Mouse (Mus musculus): ENCODE results near the gene Nphp4.
A peak's percentile ranks its signal among the peaks of the same experiment; 100 is the strongest.

Gene Nphp4

DNA sequence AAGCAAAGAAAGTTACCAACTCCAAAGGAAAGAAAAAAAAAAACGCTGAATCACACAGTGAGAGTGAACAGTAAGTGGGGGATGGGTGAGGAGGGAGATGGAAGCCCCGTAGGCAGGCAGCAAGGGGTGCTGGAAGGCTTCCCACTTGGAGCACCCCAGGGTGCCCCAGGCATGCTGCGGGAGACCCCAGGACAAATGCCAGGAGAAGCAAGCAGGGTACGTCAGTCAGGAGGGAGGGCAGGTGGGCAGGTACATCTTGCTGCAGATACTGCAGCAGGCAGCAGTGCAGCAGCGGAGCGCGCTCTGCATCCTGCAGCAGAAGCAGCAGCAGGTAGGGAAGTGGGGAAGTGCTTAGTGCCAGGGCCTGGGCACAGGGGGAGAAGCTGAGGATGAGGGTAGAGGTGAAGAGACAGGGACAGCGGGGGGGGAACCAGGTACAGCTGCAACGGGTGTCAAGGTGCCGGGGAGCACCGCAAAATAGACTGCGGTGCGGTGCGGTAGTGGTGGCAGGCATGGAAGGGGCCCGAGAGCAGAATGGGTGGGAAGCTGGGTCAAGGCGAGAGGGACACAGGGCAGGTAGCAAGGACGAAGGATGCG is at the start of gene Nphp4:
Nphp4 (plus strand) TSS at position 280 of the 597 bp plus-strand sequence.
- peak; percentile 56 to 63 for DNase-seq (ENCODE audit: low spot score in 2 of 2)

DNA sequence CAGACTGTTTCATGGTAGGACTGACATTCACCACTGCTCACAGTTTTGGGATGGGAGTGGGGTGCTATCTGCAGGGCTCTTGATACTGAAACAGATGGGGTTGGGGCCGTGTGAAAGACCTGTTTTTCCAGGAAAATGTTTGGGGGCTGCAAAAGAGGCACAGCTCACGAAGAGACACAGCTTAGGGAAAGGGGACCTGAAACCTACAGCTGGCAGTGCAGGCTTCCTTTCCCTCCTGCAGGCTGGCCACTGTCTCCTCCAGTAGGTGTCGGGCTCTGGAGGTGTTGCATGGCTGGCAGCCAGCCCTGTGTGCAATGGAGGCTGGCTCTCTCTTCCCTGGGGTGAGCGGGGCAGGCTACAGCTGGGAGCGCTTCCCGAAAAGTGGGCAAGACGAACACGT is 48.2 kb upstream of the Nphp4 start:
- no peak for DNase-seq (ENCODE audit: low spot score in 2 of 2)

DNA sequence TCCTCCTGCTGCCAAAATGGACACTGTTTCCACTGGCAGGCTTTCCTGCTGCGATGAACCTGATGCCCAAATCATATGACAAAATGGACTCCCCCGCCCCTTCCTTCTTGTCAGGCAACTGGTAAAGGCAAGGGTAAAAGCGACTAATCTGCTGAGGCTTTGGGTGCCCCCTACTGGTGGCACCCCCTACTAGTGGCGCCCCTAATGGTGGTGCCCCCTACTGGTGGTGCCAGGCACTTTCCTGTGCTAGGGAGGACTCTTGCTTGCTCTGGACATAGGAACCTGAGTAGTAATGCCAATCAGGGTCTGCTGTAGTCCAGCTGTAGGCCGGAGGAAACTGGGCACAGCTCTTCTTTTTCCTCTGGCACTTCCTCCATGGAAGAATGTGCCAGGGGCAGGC is 44.2 kb upstream of the Nphp4 start:
- DNase-seq (ENCODE audit: low spot score in 2 of 2), result no peak

- DNase-seq (ENCODE audit: low spot score in 2 of 2), result peak; percentile 94 to 97
Measured at GRCm38 (mm10) chr4:152434836-152435235, 41.7 kb upstream of the Nphp4 start.

GRCm38 (mm10) chr4:152435255-152435654 is 41.3 kb upstream of the Nphp4 start:
- peak; percentile 80 to 87 for DNase-seq (ENCODE audit: low spot score in 2 of 2)

- no peak for DNase-seq (ENCODE audit: low spot score in 2 of 2)
Measured at GRCm38 (mm10) chr4:152440882-152441281, 35.6 kb upstream of the Nphp4 start.

DNA sequence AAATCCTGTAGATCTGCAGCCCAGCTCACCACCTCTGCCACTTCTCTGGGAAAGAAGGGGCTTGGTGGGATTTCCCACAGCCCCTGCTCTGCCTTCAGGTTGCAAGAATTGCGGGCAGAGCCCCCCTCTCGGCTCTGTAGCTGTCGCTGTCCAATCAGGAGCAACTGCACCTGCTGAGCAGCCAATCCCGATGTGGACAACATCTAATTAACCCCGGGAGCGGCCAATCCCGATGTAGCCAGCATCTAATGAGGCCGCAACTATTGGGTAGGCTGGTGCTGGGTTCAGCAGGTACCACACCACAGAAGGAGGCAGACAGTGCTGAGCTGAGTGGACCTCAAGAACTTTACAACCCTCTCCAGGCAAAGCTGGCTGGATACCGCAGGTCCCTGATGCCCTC is 35.0 kb upstream of the Nphp4 start:
- no peak for DNase-seq (ENCODE audit: low spot score in 2 of 2)

- DNase-seq (ENCODE audit: low spot score in 2 of 2), result no peak
Measured at GRCm38 (mm10) chr4:152446178-152446577, 30.3 kb upstream of the Nphp4 start.

- DNase-seq (ENCODE audit: low spot score in 2 of 2), result no peak
Measured at GRCm38 (mm10) chr4:152447731-152448665, 28.5 kb upstream of the Nphp4 start.

DNA sequence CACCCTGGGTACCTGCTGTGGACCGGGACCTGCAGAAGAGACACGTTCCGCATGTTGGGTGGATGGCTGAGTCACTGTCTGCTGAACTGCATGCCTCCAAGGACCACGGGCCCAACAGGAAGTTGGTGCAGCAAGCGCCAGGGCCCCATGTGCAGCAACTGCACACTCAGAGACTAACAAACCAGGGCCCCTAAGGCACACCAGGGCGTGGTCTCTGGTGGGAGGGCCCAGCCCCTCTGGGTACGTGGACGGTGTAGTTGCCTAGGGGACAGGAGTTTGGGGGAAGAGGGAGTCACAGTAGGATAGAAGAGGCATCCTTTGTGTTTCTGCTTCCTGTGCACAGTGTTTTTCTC is 27.9 kb upstream of the Nphp4 start:
- DNase-seq (ENCODE audit: low spot score in 2 of 2), result no peak

DNA sequence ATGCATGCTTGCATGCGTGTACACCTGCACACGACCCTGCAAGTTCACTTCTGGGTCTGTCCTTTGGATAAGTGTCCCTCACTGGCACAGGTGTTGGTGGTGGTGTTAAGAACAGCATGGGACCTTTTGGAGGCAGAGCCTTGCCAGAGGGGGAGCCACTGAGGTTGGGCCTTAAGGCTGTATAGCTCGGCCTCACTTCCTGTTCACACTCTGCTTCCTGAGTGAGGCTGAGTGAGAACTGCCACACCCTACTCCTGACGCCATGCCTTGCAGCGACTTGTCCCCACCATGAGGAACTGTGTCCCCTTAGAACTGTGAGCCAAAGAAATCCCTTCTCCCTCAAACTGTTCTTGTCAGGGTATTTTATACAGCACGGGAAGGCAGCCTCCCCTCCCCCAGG is 25.1 kb upstream of the Nphp4 start:
- no peak for DNase-seq (ENCODE audit: low spot score in 2 of 2)

DNA sequence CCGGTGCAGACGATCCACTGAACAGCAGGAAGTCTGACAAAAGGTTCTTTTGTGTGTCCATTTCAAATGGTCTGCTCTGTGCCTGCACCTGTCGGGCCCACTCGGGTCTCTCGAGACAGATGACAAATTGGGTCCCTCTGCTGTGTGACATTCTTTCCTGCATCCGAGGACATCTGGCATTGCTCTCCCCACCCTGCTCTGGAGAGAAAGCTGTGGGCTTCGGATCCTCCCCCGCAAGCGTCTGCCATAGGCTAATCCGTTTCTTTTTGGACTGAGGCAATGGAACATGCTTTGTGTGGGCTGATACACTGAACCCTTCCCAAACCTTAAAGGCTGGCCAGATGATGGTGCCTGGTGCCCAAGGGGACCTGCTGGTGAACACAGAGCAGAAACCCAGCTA is 23.4 kb upstream of the Nphp4 start:
- peak; percentile 85 to 93 for DNase-seq (ENCODE audit: low spot score in 2 of 2)

DNA sequence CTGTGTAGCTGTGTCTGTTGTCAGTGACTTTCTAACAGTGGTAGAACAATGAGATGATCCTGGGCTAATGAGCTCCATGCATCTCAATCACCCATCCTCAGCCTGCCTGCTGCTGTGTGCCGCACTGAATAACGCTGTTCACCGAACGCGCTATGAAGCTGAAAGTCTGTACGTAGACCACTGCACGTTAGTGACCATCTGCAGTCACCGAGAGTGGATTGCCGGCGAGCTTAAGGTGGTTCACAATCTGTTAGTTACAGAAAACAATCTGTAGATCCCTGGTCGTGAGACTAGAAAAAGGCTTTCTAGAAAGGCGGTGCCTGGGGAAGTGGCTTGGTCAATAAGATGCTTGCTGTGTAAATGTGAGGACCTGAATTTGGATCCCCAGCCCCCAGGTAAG is 22.4 kb upstream of the Nphp4 start:
- DNase-seq (ENCODE audit: low spot score in 2 of 2), result peak in 1 of 2 experiments; percentile 64

DNA sequence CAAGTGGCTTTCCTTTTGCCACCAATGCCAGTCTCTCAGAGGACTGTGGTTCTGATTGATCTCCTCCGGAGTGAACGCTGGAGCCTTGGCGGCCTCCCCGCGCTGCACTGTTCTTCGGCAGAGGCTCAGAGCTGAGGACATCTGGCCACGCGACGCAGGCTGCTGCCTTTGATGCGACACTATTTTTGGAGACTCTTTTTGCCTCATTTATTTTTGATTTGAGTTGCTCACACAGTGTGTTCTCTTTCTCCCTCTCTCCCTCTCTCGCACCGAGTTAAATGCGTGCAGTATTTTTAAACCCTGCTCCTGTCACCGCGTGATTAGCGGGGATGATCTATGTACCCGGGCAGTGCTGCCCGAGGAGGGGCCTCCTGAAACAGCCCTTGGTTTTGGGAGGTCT is 19.9 kb upstream of the Nphp4 start:
- peak; percentile 83 to 88 for DNase-seq (ENCODE audit: low spot score in 2 of 2)

GRCm38 (mm10) chr4:152457673-152458072 is 18.8 kb upstream of the Nphp4 start:
- DNase-seq (ENCODE audit: low spot score in 2 of 2), result no peak

DNA sequence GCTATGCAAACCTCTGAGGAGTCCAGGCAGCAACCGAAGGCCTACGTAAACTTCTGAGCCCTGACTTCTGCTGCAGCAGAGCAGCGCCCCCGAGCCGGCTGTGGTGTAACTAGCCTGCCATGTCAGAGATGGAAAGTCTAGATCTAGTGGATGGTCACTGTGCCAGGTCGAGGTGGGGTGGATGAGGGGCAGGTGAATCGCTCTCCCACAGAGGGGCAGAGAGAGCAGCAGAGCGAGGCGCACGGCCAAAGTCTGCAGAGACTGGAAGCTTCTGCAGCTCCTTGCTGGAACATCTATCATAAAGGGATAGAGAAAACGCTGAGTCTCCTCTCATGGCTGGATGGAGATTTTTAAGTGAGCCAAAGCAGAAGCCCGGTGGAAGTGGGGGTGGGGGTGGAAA is 14.0 kb upstream of the Nphp4 start:
- DNase-seq (ENCODE audit: low spot score in 2 of 2), result no peak

DNA sequence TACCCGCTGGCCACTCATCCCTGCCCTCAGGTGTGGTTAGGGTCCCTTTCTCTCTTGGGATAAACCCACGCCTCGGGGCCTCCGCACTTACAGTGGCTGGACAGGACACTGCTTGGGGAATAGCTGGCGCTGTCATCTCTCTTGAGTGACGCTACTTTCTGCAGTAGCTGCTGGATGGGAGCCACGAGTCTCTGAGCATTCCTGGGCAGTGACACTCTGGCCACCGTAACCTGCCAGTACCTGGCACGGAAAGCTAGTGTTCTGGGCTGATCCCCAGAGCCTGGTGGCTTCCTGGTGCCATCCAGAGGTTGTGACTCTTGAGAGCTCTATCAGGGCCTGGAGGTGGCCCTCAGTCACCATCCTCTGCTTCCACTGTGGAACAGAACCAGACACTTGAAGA is 13.4 kb upstream of the Nphp4 start:
- no peak for DNase-seq (ENCODE audit: low spot score in 2 of 2)

GRCm38 (mm10) chr4:152465116-152465515 is 11.4 kb upstream of the Nphp4 start:
- no peak for DNase-seq (ENCODE audit: low spot score in 2 of 2)

GRCm38 (mm10) chr4:152466601-152467000 is 9.9 kb upstream of the Nphp4 start:
- no peak for DNase-seq (ENCODE audit: low spot score in 2 of 2)

- DNase-seq (ENCODE audit: low spot score in 2 of 2), result peak in 1 of 2 experiments; percentile 53
Measured at GRCm38 (mm10) chr4:152467951-152468350, 8.6 kb upstream of the Nphp4 start.

- DNase-seq (ENCODE audit: low spot score in 2 of 2), result no peak
Measured at GRCm38 (mm10) chr4:152475941-152476340, 565 bp upstream of the Nphp4 start.

GRCm38 (mm10) chr4:152477106-152477465 is 580 bp downstream of the Nphp4 start:
- no peak for DNase-seq (ENCODE audit: low spot score in 2 of 2)

GRCm38 (mm10) chr4:152477466-152478223 is 1.1 kb downstream of the Nphp4 start, which contains the start of gene Kcnab2:
Gene Kcnab2, minus strand, starts transcription at chr4:152477871.
- peak; percentile 100 for DNase-seq (ENCODE audit: low spot score in 2 of 2)
